Comparison of ENCODE assay signal across 12 mouse cellular contexts in genomic region chr7:47042823-47043490, GRCm38 (mm10). TPM values are rescaled to one million over a fixed set of nuclear protein-coding genes. Genes with fewer than 3 reads are reported as not detected.
DNase-seq lines count a peak whose midpoint lies in the region; ATAC-seq lines count a peak whose summit lies in the region.
"Had no signal": no experiment of that assay in that cellular context is flagged by ENCODE, and none has a peak within 500 bp of the region (broad histone marks: within the 10 kb centered on the region; RNA-seq: fewer than 3 reads in every experiment).

No protein-coding gene starts in this region.

- H3K27ac ChIP-seq in kidney, embryonic 14.5 days (ENCODE audit: low read depth, low read length) = peak overlapping the region; percentile 71; the same call in 1 of the 2 replicates
- peak overlapping the region; percentile 1; the same call in 1 of the 2 replicates for H3K27ac ChIP-seq in embryonic facial prominence, embryonic 10.5 days (replicated peaks)
- peak overlapping the region; percentile 62 for H3K27ac ChIP-seq in liver, embryonic 16.5 days (ENCODE audit: low read length)

- no peak overlapping the region for H3K9ac ChIP-seq in kidney, embryonic 14.5 days (ENCODE audit: low read depth, low read length)
- no peak overlapping the region for H3K9ac ChIP-seq in liver, embryonic 16.5 days (ENCODE audit: low read depth, low read length)

- WGBS in kidney, embryonic 14.5 days = 33% methylated on average over 6 of the region's 6 CpGs
- 43% methylated on average over 6 of the region's 6 CpGs for WGBS in embryonic facial prominence, embryonic 10.5 days
- 24% methylated on average over 6 of the region's 6 CpGs for WGBS in liver, embryonic 16.5 days (ENCODE audit: insufficient replicate concordance)

- H3K36me3 ChIP-seq in kidney, embryonic 14.5 days (ENCODE audit: control insufficient read depth, insufficient read depth, low read length) = no peaks in the 10 kb centered on the region
- no peaks in the 10 kb centered on the region for H3K36me3 ChIP-seq in embryonic facial prominence, embryonic 10.5 days (replicated peaks)
- H3K36me3 ChIP-seq in liver, embryonic 16.5 days (ENCODE audit: control insufficient read depth, insufficient read depth) = no peaks in the 10 kb centered on the region

- no peak for DNase-seq in kidney, adult 18-20 months
- peak; percentile 18 for DNase-seq in embryonic facial prominence, embryonic 10.5 days (ENCODE audit: low spot score)
- peak; percentile 39 for DNase-seq in heart, postnatal 4 days
- no peak for DNase-seq in urinary bladder, postnatal 14 days (ENCODE audit: low spot score)
- no peak for DNase-seq in adrenal gland, adult 8-10 months
- no peak for DNase-seq in left cerebral cortex, adult 11 months (ENCODE audit: low spot score)
- DNase-seq: thymus, adult 18-20 months had no signal

- no peaks in the 10 kb centered on the region for H3K9me3 ChIP-seq in kidney, embryonic 14.5 days (ENCODE audit: control insufficient read depth, low read length)
- H3K9me3 ChIP-seq in embryonic facial prominence, embryonic 10.5 days = no peaks in the 10 kb centered on the region
- no peaks in the 10 kb centered on the region for H3K9me3 ChIP-seq in liver, embryonic 16.5 days (replicated peaks; ENCODE audit: control insufficient read depth, low read length)

- 0 out of 2 replicates have a peak, but pooled peaks cover 2% of the 10 kb centered on the region for H3K4me1 ChIP-seq in kidney, embryonic 14.5 days (ENCODE audit: control insufficient read depth, insufficient read depth, low read length)
- H3K4me1 ChIP-seq in embryonic facial prominence, embryonic 10.5 days = peaks cover 16% of the 10 kb centered on the region
- H3K4me1 ChIP-seq in liver, embryonic 16.5 days (ENCODE audit: control insufficient read depth, low read depth, low read length) = peaks cover 4% of the 10 kb centered on the region

- no peaks in the 10 kb centered on the region for H3K27me3 ChIP-seq in kidney, embryonic 14.5 days (ENCODE audit: control insufficient read depth, insufficient read depth, low read length)
- H3K27me3 ChIP-seq in embryonic facial prominence, embryonic 10.5 days (replicated peaks; ENCODE audit: low read depth, poor library complexity, severe bottlenecking) = no peaks in the 10 kb centered on the region
- no peaks in the 10 kb centered on the region for H3K27me3 ChIP-seq in liver, embryonic 16.5 days (ENCODE audit: control insufficient read depth, insufficient read depth, low read depth, low read length)

- H3K4me2 ChIP-seq in kidney, embryonic 14.5 days (replicated peaks; ENCODE audit: low read depth, low read length) = no peak overlapping the region
- H3K4me2 ChIP-seq in liver, embryonic 16.5 days (ENCODE audit: low read depth, low read length) = no peak overlapping the region

- peak; percentile 76 for ATAC-seq in kidney, embryonic 14.5 days (ENCODE audit: low FRiP score, low TSS enrichment)
- peak; percentile 75 for ATAC-seq in liver, embryonic 16.5 days (ENCODE audit: low read depth)

- H3K4me3 ChIP-seq in kidney, embryonic 14.5 days (ENCODE audit: low read length) = no peak overlapping the region
- H3K4me3 ChIP-seq in embryonic facial prominence, embryonic 10.5 days = no peak overlapping the region
- H3K4me3 ChIP-seq in liver, embryonic 16.5 days (ENCODE audit: low read depth, low read length) = no peak overlapping the region

RNA-seq across cellular contexts. Expression of gene Tmem86a, which starts 7.4 kb away (rescaled TPM):
- 18.3 and 22.9 TPM in 2 replicates for polyA plus RNA-seq in kidney, embryonic 14.5 days (2014; fragmentation: Nextera tagmentation; extraction: Ambion mirVana)
- 11.3 and 11.7 TPM in 2 replicates for polyA plus RNA-seq in embryonic facial prominence, embryonic 10.5 days (2016; fragmentation: Nextera tagmentation; extraction: Ambion mirVana)
- total RNA-seq in heart, postnatal 4 days (2021) = 10 to 100 TPM; 16.9 to 23.8 TPM
- 25.3 and 25.6 TPM in 2 replicates for polyA plus RNA-seq in liver, embryonic 16.5 days (2015; fragmentation: Nextera tagmentation; extraction: Ambion mirVana)
- 100 to 1,000 TPM in 1 of 4 experiments, 10 to 100 TPM in 3; 37.9 to 108 (median 75.8) TPM for total RNA-seq in adrenal gland, adult 8-10 months (2022)

RNA-seq across cellular contexts. Expression of gene Spty2d1, which starts 34.7 kb away (rescaled TPM):
- polyA plus RNA-seq in kidney, embryonic 14.5 days (2014; fragmentation: Nextera tagmentation; extraction: Ambion mirVana) = 9.6 and 15.7 TPM in 2 replicates
- polyA plus RNA-seq in embryonic facial prominence, embryonic 10.5 days (2016; fragmentation: Nextera tagmentation; extraction: Ambion mirVana) = 12.4 and 12.8 TPM in 2 replicates
- total RNA-seq in heart, postnatal 4 days (2021) = 10 to 100 TPM; 15.1 to 15.7 TPM
- 12.1 and 12.6 TPM in 2 replicates for polyA plus RNA-seq in liver, embryonic 16.5 days (2015; fragmentation: Nextera tagmentation; extraction: Ambion mirVana)
- 10 to 100 TPM; 17.3 to 19.7 (median 18.9) TPM for total RNA-seq in adrenal gland, adult 8-10 months (2022)

RNA-seq across cellular contexts. Expression of gene Gm9999, which starts 59.6 kb away (rescaled TPM):
- not detected in 2 replicates for polyA plus RNA-seq in kidney, embryonic 14.5 days (2014; fragmentation: Nextera tagmentation; extraction: Ambion mirVana)
- polyA plus RNA-seq in embryonic facial prominence, embryonic 10.5 days (2016; fragmentation: Nextera tagmentation; extraction: Ambion mirVana) = not detected in 2 replicates
- total RNA-seq in heart, postnatal 4 days (2021) = not detected
- polyA plus RNA-seq in liver, embryonic 16.5 days (2015; fragmentation: Nextera tagmentation; extraction: Ambion mirVana) = not detected in 2 replicates
- total RNA-seq in adrenal gland, adult 8-10 months (2022) = not detected
- total RNA-seq: heart, adult 18-20 months; left cerebral cortex, postnatal 10 days had no signal
- polyA plus RNA-seq: brain, embryonic 14.5 days had no signal

Comparison
In these comparisons a context has a peak if more than half of its experiments do, and no peak if none do; other contexts are left out.
1. H3K27ac ChIP-seq: peak in every context shown above with its lines; median percentile 71 in kidney, embryonic 14.5 days; 62 in liver, embryonic 16.5 days; 1 in embryonic facial prominence, embryonic 10.5 days.
2. DNase-seq: peak in embryonic facial prominence, embryonic 10.5 days (single experiment) and heart, postnatal 4 days (single experiment); none in kidney, adult 18-20 months (single experiment), urinary bladder, postnatal 14 days (single experiment), adrenal gland, adult 8-10 months (single experiment) and left cerebral cortex, adult 11 months (single experiment).